Mouse (Mus musculus) v-Abl transformed pro-B cells (cell line): Measurements from ENCODE around the gene Elmod1.

Experiments used
- in situ Hi-C, 2 experiments: fragments of 400-800 bp; cut with MboI; formaldehyde crosslinking; loops; one replicate each; pipeline ENCODE4 v1.15.1; 2025; ENCODE audit not compliant: unreplicated experiment in 2 of 2

Elmod1 gene

DNA sequence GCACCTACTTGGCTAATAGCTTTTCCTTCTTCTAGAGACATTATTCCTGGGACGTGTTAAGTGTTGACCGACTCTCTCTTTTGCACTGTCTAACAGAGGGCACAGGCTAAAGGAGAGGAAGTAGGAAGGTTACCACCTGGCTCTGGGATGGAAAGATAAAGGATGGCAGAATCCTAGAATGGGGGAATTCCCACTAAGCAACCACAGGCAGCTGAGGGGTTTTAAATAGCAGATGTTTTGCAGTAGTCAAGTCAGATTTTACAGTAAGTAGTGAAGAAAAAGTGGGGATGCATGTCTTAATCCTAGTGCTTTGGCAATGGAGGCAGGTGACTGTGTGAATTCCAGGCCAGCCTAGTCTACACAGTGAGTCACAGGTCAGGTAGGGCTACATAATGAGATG is 64.3 kb downstream of the Elmod1 start:
- in situ Hi-C loops, result no loop called here

DNA sequence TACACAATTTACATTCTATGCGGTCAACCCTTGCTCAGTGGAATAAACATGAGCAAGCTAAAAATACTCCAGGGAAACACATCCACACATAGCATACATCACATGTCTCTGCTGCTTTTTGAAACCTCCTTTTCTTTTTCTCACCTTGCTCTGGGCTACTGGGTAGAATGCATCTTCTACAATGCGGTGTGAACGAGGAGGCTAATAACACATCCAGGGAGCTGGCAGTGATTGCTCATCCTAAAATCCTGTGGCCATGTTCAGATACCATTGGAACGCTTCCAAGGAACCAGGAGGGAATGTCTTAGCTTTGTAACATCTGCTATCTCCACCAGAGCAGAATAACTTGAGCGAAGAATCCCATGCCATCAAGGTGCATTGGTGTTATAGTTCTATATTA is 64.8 kb downstream of the Elmod1 start:
- in situ Hi-C loops, result no loop called here

DNA sequence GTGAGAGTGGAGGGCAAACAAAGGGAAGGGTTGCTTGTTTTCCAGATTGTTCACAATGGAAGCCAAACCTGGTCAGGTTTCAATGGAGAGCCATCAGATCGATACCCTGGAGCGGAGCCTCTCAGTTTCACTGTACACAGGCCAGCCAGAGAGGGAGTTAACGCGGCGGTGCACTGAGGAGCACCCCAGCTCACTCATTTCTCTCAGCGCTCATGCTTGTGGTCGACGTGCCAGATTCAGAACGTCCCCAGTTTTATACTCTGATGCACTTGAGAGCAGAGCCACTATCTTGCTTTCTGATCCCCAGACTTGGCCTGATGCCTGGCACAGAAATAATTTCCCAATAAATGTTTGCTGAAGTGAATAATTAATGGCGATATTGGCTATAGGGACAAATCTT is 68.3 kb downstream of the Elmod1 start:
- in situ Hi-C loops, result no loop called here

- in situ Hi-C loops, result no loop called here
Measured at GRCm38 (mm10) chr9:53905418-53905817, 69.7 kb downstream of the Elmod1 start.

DNA sequence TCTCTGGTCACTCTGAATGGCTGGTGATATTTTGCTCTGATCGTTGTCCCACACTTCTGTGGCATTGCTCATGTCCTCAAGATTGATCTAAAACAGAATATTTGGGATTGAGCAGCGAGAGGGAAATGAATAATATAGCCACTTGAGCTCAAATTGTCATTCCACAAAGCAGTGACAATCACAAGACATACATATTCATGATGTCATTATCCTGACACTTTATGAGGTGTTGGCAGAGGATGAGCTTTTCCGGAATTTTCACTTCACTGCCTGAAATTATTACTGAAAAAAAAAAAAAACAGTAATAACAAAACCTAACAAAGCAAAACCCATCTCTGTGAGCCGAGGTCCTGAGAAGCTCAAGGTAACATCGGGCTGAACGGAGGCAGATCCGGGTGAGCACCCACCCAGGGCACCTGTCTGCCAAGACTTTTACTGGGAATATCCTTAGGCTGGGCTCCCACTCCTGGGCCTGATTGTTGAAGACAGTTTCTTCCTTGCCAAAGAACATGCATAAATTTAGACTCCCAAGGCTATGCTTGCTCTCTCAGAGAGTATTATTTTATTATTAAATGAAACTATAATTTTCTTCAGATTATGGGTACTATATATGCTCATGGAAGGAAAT is 71.8 kb downstream of the Elmod1 start:
- in situ Hi-C loops, result no loop called here

DNA sequence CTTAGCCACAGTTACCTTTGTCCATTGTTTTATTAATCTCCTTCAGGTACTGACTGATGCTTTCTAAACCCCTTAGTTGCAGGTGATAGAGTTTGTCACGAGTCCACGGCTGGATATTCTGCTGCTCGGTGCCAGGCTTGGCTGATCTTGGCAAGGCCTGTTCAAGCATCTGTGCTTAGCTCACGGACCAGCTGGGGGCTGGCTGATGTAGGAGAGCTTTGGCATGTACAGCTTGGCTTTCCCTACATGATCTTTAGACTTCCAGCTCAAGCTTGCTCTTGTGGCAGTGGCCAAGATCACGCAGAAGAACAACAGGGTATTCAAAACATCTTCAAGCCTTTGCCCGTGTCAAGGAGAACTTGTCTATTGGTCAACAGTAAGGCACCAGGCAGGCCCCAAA is 75.3 kb downstream of the Elmod1 start:
- in situ Hi-C loops, result no loop called here

GRCm38 (mm10) chr9:53895827-53896226 is 79.3 kb downstream of the Elmod1 start:
- in situ Hi-C loops, result no loop called here

GRCm38 (mm10) chr9:53890075-53890474 is 85.0 kb downstream of the Elmod1 start:
- in situ Hi-C loops, result no loop called here

DNA sequence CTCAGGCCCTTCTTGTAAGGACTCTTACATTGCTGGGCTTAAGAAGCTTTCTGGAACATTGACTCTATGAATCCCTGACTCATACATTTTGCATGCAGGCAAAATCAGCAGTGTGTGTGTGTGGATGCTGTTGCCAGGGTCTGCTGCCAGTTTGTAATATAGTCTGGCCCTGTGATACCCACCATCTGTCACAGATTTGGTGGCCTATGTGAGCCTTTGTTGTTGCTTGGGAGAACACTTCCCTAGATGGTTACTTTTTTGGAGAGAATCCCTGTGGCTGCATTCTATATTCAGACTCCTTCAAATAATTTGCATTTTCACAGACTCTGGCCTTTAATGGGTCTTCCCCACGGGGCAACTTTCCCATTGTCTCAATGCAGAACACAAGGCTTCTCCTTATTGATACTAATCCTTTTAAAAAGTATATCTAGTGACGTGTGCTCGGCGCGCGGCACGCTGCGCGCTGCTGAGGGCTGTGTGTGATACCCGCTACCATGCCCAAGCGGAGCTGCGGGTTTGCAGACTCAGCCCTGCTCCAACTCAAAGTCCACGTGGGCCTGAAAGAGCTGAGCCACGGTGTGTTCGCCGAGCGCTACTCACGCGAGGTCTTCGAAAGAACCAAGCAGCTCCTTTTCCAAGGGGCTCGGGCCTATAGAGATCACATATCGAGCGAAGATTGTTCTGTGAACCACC is 91.4 kb downstream of the Elmod1 start:
- in situ Hi-C loops, result loop anchor here in 1 of 2 experiments (10.0 kb wide), 1 partner anchor 101 kb away; no protein-coding TSS in a partner anchor

DNA sequence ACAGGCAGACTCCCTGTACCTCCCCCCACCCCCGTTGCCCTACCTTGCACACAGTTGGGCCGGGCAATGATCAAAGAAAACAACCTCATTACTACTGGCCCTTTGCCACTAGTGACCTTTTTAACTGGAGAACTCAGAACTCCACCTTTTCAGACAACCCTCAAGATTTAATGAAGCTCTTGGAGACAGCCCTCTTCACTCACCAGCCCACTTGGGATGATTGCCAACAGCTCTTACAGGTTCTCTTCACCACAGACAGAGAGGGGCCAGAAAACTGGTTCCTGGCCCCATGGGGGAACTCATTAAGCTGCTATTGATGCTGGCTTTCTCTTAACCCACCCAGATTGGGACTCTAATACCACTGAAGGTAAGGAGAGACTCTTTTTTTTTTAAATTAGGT is 97.7 kb downstream of the Elmod1 start:
- in situ Hi-C loops, result no loop called here

GRCm38 (mm10) chr9:53873239-53873638 is 101.9 kb downstream of the Elmod1 start:
- in situ Hi-C loops, result no loop called here
